ENCODE assay signal across 8 mouse cellular contexts in the genomic region with DNA sequence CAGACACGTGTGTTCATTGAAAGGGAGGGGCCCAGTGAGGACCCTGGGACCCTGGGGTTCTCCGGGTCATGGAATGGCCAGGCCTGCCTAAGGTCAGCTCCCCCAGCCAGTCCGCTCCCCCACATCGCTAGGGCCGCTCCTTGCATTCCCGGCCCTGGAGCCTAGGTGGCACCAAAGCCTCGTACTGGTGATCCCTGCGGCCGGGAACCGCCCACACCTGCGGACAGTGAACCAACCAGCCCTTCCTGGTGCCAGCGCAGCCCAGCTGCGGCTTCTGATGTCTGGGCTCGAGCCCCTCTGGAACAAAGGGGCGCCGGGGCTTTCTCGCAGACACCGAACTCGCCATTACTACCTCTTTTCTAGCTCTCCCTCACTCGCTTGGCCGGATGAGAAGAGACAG. TPM values are rescaled to one million over a fixed set of nuclear protein-coding genes. Genes with fewer than 3 reads are reported as not detected.
DNase-seq lines count a peak whose midpoint lies in the region; ATAC-seq and TF ChIP-seq lines count a peak whose summit lies in the region.

No protein-coding gene starts in this region.

- H3K36me3 ChIP-seq in erythroblast, embryonic 14.5 days (ENCODE audit: control insufficient read depth): no peaks in the 10 kb centered on the region
- no peaks in the 10 kb centered on the region for H3K36me3 ChIP-seq in heart, embryonic 12.5 days
- no peaks in the 10 kb centered on the region for H3K36me3 ChIP-seq in kidney, embryonic 15.5 days
- H3K36me3 ChIP-seq in liver, embryonic 12.5 days: no peaks in the 10 kb centered on the region
- no peaks in the 10 kb centered on the region for H3K36me3 ChIP-seq in splenic B cell, adult 2 months (ENCODE audit: control insufficient read depth, insufficient read depth, low read length, poor library complexity, severe bottlenecking)

- peaks cover 11% of the 10 kb centered on the region for H3K4me1 ChIP-seq in erythroblast, embryonic 14.5 days (ENCODE audit: control insufficient read depth)
- H3K4me1 ChIP-seq in heart, embryonic 12.5 days (replicated peaks): peaks cover 10% of the 10 kb centered on the region; the same call in 1 of the 2 replicates
- H3K4me1 ChIP-seq in kidney, embryonic 15.5 days: peaks cover 30% of the 10 kb centered on the region
- peaks cover 33% of the 10 kb centered on the region for H3K4me1 ChIP-seq in liver, embryonic 12.5 days

- H3K9ac ChIP-seq in heart, embryonic 12.5 days: 0 out of 2 replicates have a peak overlapping the region, but pooled peaks have one; percentile 43
- no peak overlapping the region for H3K9ac ChIP-seq in kidney, embryonic 15.5 days
- H3K9ac ChIP-seq in liver, embryonic 12.5 days: no peak overlapping the region

- TF ChIP-seq POLR2A in brain, embryonic 14.5 days (IDR thresholded peaks at IDR 0.05; ENCODE audit: borderline replicate concordance, extremely low read depth, insufficient read depth, insufficient read length, poor library complexity, severe bottlenecking): no peak

- DNase-seq in CD4-positive, CD25-positive, alpha-beta regulatory T cell, adult 2 months (ENCODE audit: low read depth, low spot score): peak; percentile 78
- peak; percentile 68 for DNase-seq in brain, embryonic 14.5 days (ENCODE audit: low read depth)
- peak; percentile 60 to 68 for DNase-seq in natural killer cell, adult 2 months (ENCODE audit: low spot score in 2 of 2)
- DNase-seq in splenic B cell, adult 2 months (ENCODE audit: low read depth, low spot score): peak; percentile 83

- no peak overlapping the region for H3K27ac ChIP-seq in heart, embryonic 12.5 days (ENCODE audit: poor library complexity, severe bottlenecking)
- no peak overlapping the region for H3K27ac ChIP-seq in kidney, embryonic 15.5 days
- no peak overlapping the region for H3K27ac ChIP-seq in liver, embryonic 12.5 days

- peaks cover 80% of the 10 kb centered on the region for H3K27me3 ChIP-seq in erythroblast, embryonic 14.5 days (ENCODE audit: control insufficient read depth)
- H3K27me3 ChIP-seq in heart, embryonic 12.5 days (replicated peaks): peaks cover 65% of the 10 kb centered on the region
- H3K27me3 ChIP-seq in kidney, embryonic 15.5 days: peaks cover 64% of the 10 kb centered on the region
- H3K27me3 ChIP-seq in liver, embryonic 12.5 days (replicated peaks): peaks cover 77% of the 10 kb centered on the region
- H3K27me3 ChIP-seq in splenic B cell, adult 2 months (ENCODE audit: control insufficient read depth, insufficient read depth, low read length, poor library complexity, severe bottlenecking): peaks cover 5% of the 10 kb centered on the region; the same call in 1 of the 2 replicates

- H3K9me3 ChIP-seq in erythroblast, embryonic 14.5 days (ENCODE audit: control insufficient read depth, low read length): no peaks in the 10 kb centered on the region; the same call in 1 of the 2 replicates
- H3K9me3 ChIP-seq in heart, embryonic 12.5 days (replicated peaks): no peaks in the 10 kb centered on the region
- H3K9me3 ChIP-seq in kidney, embryonic 15.5 days (replicated peaks): no peaks in the 10 kb centered on the region
- no peaks in the 10 kb centered on the region for H3K9me3 ChIP-seq in liver, embryonic 12.5 days (replicated peaks)

- H3K4me3 ChIP-seq in erythroblast, embryonic 14.5 days (replicated peaks): peak overlapping the region; percentile 22
- peak overlapping the region; percentile 55 for H3K4me3 ChIP-seq in heart, embryonic 12.5 days
- peak overlapping the region; percentile 53 for H3K4me3 ChIP-seq in kidney, embryonic 15.5 days (replicated peaks)
- peak overlapping the region; percentile 42 for H3K4me3 ChIP-seq in liver, embryonic 12.5 days

- ATAC-seq in heart, embryonic 12.5 days (ENCODE audit: insufficient number of reproducible peaks, low FRiP score): peak; percentile 60; the same call in 1 of the 2 replicates
- ATAC-seq in kidney, embryonic 15.5 days (replicated peaks; ENCODE audit: low FRiP score): peak; percentile 70; the same call in 1 of the 2 replicates
- ATAC-seq in liver, embryonic 12.5 days: peak; percentile 57

- H3K4me2 ChIP-seq in heart, embryonic 12.5 days: peak overlapping the region; percentile 96
- peak overlapping the region; percentile 90 for H3K4me2 ChIP-seq in kidney, embryonic 15.5 days
- peak overlapping the region; percentile 63 for H3K4me2 ChIP-seq in liver, embryonic 12.5 days

- under 1% methylated on average over 21 of the region's 21 CpGs for WGBS in heart, embryonic 12.5 days
- under 1% methylated on average over 21 of the region's 21 CpGs for WGBS in kidney, embryonic 15.5 days
- WGBS in liver, embryonic 12.5 days (ENCODE audit: insufficient replicate concordance): under 1% methylated on average over 21 of the region's 21 CpGs

- peak; percentile 80 for TF ChIP-seq CTCF in brain, embryonic 14.5 days (IDR thresholded peaks at IDR 0.05; ENCODE audit: borderline replicate concordance, extremely low read depth, insufficient read depth, insufficient read length)

RNA-seq across cellular contexts. Expression of a gene that starts 1.1 kb away (rescaled TPM):
- polyA plus RNA-seq in brain, embryonic 14.5 days (2012; rRNA removed): 5.6 and 9.4 TPM in 2 replicates
- polyA plus RNA-seq in erythroblast, embryonic 14.5 days (2012): not detected in 2 replicates
- 1.3 and 1.6 TPM in 2 replicates for polyA plus RNA-seq in heart, embryonic 12.5 days (2016; fragmentation: Nextera tagmentation; extraction: Ambion mirVana)
- 1.6 and 2.1 TPM in 2 replicates for polyA plus RNA-seq in kidney, embryonic 15.5 days (2015; fragmentation: Nextera tagmentation; extraction: Ambion mirVana)
- 2.2 and 2.8 TPM in 2 replicates for polyA plus RNA-seq in liver, embryonic 12.5 days (2016; fragmentation: Nextera tagmentation; extraction: Ambion mirVana)
